Mouse (Mus musculus) limb, embryonic 10.5 days (tissue): ENCODE results near the gene Mxi1. TPM values are rescaled to one million over a fixed set of nuclear protein-coding genes. Genes with fewer than 3 reads are reported as not detected.

Experiments used
- DNase-seq: peaks from one replicate; pipeline ENCODE4 v3.0.0-alpha.2; 2017; ENCODE audit warnings: low spot score
- H3K27ac ChIP-seq: fragments of 300-500 bp; sonication (generic); 2 replicates; pipeline ENCODE4 v1.5.1; 2016; ENCODE audit warnings: mild to moderate bottlenecking
- H3K27me3 ChIP-seq: fragments of 300-500 bp; sonication (generic); 2 replicates; pipeline ENCODE4 v1.6.1; 2016; ENCODE audit warnings: low read depth, mild to moderate bottlenecking; ENCODE audit not compliant: poor library complexity, severe bottlenecking
- H3K36me3 ChIP-seq: fragments of 300-500 bp; sonication (generic); 2 replicates; pipeline ENCODE4 v1.6.1; 2016; ENCODE audit warnings: mild to moderate bottlenecking, moderate library complexity
- H3K4me1 ChIP-seq: fragments of 300-500 bp; sonication (generic); 2 replicates; pipeline ENCODE4 v1.6.1; 2016
- H3K4me3 ChIP-seq: fragments of 300-500 bp; sonication (generic); 2 replicates; pipeline ENCODE4 v1.5.1; 2016; ENCODE audit warnings: mild to moderate bottlenecking, moderate library complexity
- H3K9me3 ChIP-seq: fragments of 300-500 bp; sonication (generic); replicated peaks from 2 replicates; pipeline ENCODE4 v1.6.1; 2016; ENCODE audit warnings: mild to moderate bottlenecking
- WGBS: fragments of 180-500 bp; shearing (Covaris S2); methylation state at CpG from one replicate; pipeline ENCODE4 v1.1.7; 2016; 5-methylcytosine and 5-hydroxymethylcytosine counted together
- polyA plus RNA-seq: library from polyadenylated mRNA; unstranded; fragments of >200 nt; fragmentation: Nextera tagmentation; extraction: Ambion mirVana; gene quantifications from 2 replicates; pipeline ENCODE4 v1.2.1, GENCODE M21; 2016

Mxi1 gene
- polyA plus RNA-seq, 1 experiment from 2014 or later: 32.4 TPM

DNA sequence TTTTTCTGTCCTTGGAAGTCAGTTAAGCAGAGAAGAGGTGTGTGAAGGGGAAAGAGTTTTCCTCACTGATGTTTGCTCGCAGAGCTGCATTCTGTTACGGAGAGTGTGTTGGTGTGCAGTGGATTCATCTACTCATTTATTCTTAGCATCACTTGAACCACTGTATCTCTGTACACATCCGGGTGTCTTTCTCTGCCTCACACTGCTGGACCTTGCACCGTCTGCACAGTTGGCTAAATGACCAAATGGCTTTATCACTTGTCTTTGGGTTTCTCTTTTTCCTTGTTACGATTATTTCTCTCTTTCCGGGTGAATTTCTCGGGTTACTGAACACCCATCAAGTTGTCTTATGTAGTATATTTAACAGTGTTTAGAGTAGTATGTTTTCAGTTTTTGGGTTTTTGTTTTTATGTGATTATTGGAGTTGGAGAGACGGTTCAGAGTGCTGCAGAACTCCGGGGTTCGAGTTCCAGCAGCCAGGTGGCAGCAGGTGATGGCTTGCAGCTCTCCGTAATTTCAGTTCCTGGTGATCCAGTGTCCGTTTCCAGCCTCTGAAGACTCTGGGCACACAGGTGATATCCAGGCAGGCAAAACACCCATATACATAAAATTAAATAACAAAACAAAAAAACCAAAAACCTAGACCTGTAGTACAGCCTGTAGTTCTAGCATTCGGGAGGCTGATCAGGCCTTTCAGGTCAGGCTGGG, 33.0 kb downstream of the Mxi1 start:
- DNase-seq: no peak
- no peaks in the 10 kb centered on the region for H3K27me3 ChIP-seq
- no peaks in the 10 kb centered on the region for H3K9me3 ChIP-seq
- H3K27ac ChIP-seq: no peak overlapping the region
- peaks cover 26% of the 10 kb centered on the region for H3K4me1 ChIP-seq
- H3K4me3 ChIP-seq: no peak overlapping the region
- peaks cover 18% of the 10 kb centered on the region for H3K36me3 ChIP-seq
- WGBS: 91% methylated on average over 13 of the region's 13 CpGs

GRCm38 (mm10) chr19:53344062-53344461, 33.7 kb downstream of the Mxi1 start:
- WGBS: 90% methylated on average over 16 of the region's 16 CpGs
- H3K4me1 ChIP-seq: peaks cover 26% of the 10 kb centered on the region
- peaks cover 19% of the 10 kb centered on the region for H3K36me3 ChIP-seq

DNA sequence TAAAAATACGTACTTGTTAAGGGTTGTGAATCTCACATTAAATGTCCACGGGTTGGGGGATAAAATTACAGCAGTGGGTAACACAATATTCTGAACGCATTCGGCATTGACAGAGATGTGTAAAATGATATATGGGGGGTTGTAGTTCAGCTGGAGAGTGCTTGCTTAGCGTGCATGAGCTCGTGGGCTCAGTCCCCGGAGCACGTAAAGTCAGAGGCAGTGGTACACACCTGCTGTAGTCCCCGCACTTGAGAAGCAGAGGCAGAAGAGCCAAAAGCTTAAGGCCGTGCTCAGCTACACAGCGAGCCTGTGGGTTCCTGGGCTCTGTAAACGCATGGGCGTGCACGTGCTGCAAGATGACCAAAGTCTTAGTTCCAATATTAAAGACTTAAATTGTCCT, 35.4 kb downstream of the Mxi1 start:
- Histone ChIP-seq H3K27ac (no peak overlapping the region), H3K4me1 (peaks cover 18% of the 10 kb centered on the region), H3K4me3 (no peak overlapping the region), H3K9me3 (no peaks in the 10 kb centered on the region), H3K36me3 (peaks cover 30% of the 10 kb centered on the region), H3K27me3 (no peaks in the 10 kb centered on the region)
- no peak for DNase-seq
- WGBS: 86% methylated on average over 14 of the region's 14 CpGs

More at GRCm38 (mm10) chr19:53344062-53344461, 33.7 kb downstream of the Mxi1 start:
- no peaks in the 10 kb centered on the region for H3K9me3 ChIP-seq
- H3K27me3 ChIP-seq: no peaks in the 10 kb centered on the region
- no peak overlapping the region for H3K27ac ChIP-seq
- H3K4me3 ChIP-seq: no peak overlapping the region
- DNase-seq: no peak

GRCm38 (mm10) chr19:53353864-53354263, 43.5 kb downstream of the Mxi1 start:
- H3K4me1 ChIP-seq: no peaks in the 10 kb centered on the region
- H3K4me3 ChIP-seq: no peak overlapping the region
- H3K27me3 ChIP-seq: no peaks in the 10 kb centered on the region
- no peak overlapping the region for H3K27ac ChIP-seq
- peaks cover 34% of the 10 kb centered on the region for H3K36me3 ChIP-seq
- WGBS: 94% methylated on average over 7 of the region's 7 CpGs
- DNase-seq: no peak
- no peaks in the 10 kb centered on the region for H3K9me3 ChIP-seq

- Histone ChIP-seq H3K27me3 (no peaks in the 10 kb centered on the region), H3K4me3 (no peak overlapping the region), H3K36me3 (peaks cover 29% of the 10 kb centered on the region), H3K27ac (no peak overlapping the region), H3K9me3 (no peaks in the 10 kb centered on the region), H3K4me1 (no peaks in the 10 kb centered on the region)
- DNase-seq: no peak
- 86% methylated on average over 7 of the region's 7 CpGs for WGBS
These were observed 44.1 kb downstream of the Mxi1 start for GRCm38 (mm10) chr19:53354271-53355000.

GRCm38 (mm10) chr19:53355065-53355464, 44.7 kb downstream of the Mxi1 start:
- Histone ChIP-seq H3K4me3 (no peak overlapping the region), H3K36me3 (peaks cover 23% of the 10 kb centered on the region), H3K27ac (no peak overlapping the region), H3K27me3 (no peaks in the 10 kb centered on the region), H3K9me3 (no peaks in the 10 kb centered on the region), H3K4me1 (no peaks in the 10 kb centered on the region)
- 91% methylated on average over 16 of the region's 16 CpGs for WGBS
- DNase-seq: no peak

GRCm38 (mm10) chr19:53359160-53360033, 49.1 kb downstream of the Mxi1 start:
- Histone ChIP-seq H3K36me3 (peaks cover 17% of the 10 kb centered on the region), H3K4me1 (no peaks in the 10 kb centered on the region), H3K9me3 (no peaks in the 10 kb centered on the region), H3K27me3 (no peaks in the 10 kb centered on the region), H3K4me3 (no peak overlapping the region), H3K27ac (no peak overlapping the region)
- WGBS: 85% methylated on average over 22 of the region's 22 CpGs
- DNase-seq: no peak

DNA sequence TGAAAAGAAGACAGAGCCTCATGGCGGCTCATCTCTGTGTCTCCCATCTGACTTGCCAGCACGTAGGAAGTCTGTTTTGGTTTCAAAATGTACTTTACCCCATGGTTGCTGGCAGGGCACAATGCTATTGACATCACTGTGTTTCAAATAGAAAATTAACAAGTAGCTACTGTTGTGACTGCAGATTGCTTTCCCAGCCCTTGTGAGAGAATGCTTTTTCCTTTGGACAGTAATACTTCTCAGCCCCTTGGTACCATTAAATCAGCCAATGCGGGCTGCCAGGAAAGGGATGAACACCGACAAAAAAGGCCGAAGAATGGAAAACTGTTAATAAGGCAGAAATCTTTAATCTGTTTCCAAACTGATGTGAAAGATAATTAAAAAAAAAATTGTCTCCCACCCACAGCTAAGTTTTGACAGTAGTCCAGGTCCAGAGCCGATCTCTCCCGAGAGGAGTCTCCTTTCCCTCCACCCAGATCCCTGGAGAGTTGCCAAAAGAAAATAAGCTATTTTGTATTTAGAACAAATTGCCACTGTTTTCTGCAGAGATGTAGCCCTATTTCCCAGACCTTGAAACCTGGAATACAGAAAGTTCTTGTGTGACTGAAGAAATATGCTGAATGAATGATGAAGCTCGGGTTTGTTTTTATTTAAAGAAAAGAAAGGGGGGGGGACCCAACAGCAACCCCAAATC, 50.1 kb downstream of the Mxi1 start:
- no peak overlapping the region for H3K4me3 ChIP-seq

DNA sequence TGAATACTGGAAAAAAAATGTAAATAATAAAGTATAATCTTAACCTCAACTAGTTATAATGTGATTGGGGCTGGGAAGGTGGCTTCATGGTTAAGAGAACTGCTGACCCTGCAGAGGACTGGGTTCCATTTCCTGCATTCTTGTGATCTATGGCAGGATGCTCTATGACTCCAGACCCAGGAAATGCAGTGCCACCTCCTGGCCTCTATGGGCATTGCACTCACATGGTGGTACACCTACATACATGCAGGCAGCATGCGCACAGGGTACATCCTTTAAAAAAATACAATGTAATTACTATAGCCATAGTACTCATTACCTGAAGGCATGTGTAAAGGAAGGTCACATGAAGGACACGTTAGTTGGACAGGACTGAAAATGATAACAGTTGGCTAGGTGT, 52.6 kb downstream of the Mxi1 start:
- Histone ChIP-seq H3K9me3 (no peaks in the 10 kb centered on the region), H3K27ac (no peak overlapping the region), H3K36me3 (peaks cover 10% of the 10 kb centered on the region), H3K4me3 (no peak overlapping the region), H3K4me1 (0 out of 2 replicates have a peak, but pooled peaks cover 3% of the 10 kb centered on the region), H3K27me3 (no peaks in the 10 kb centered on the region)
- 46% methylated on average over 2 of the region's 2 CpGs for WGBS
- no peak for DNase-seq

More for the DNA sequence above, 50.1 kb downstream of the Mxi1 start:
- Histone ChIP-seq H3K27me3 (no peaks in the 10 kb centered on the region), H3K27ac (no peak overlapping the region), H3K4me1 (0 out of 2 replicates have a peak, but pooled peaks cover 3% of the 10 kb centered on the region), H3K36me3 (peaks cover 17% of the 10 kb centered on the region), H3K9me3 (no peaks in the 10 kb centered on the region)
- no peak for DNase-seq
- 91% methylated on average over 8 of the region's 8 CpGs for WGBS

GRCm38 (mm10) chr19:53364551-53364950, 54.2 kb downstream of the Mxi1 start:
- no peak for DNase-seq
- Histone ChIP-seq H3K27me3 (no peaks in the 10 kb centered on the region), H3K4me1 (peaks cover 12% of the 10 kb centered on the region; the same call in 1 of the 2 replicates), H3K36me3 (peaks cover 10% of the 10 kb centered on the region), H3K4me3 (no peak overlapping the region), H3K9me3 (no peaks in the 10 kb centered on the region), H3K27ac (no peak overlapping the region)
- WGBS: 95% methylated on average over 2 of the region's 2 CpGs

DNA sequence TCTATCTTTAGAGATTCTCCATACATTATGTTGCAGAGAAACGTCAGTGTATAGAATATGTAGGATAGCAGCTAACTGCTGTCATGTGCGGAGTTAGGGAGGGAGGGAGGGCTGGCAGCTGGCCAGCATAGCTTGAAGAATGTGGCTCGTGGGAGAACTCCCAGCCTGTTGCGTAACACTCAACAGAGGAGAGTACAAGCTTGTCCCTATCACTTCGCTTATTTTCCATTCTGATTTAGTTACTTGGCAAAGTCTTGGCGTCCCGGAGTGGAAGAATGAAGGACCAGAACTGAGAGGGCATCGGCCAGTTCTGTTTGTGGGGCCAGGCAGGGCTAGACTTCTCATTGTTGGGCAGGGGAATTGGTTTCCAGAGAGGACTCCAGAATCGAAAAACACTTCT, 54.6 kb downstream of the Mxi1 start:
- WGBS: 78% methylated on average over 9 of the region's 9 CpGs
- Histone ChIP-seq H3K27me3 (no peaks in the 10 kb centered on the region), H3K4me3 (no peak overlapping the region), H3K27ac (no peak overlapping the region), H3K4me1 (peaks cover 13% of the 10 kb centered on the region; the same call in 1 of the 2 replicates), H3K9me3 (no peaks in the 10 kb centered on the region), H3K36me3 (peaks cover 10% of the 10 kb centered on the region)
- DNase-seq: peak; percentile 31

- Histone ChIP-seq H3K27me3 (no peaks in the 10 kb centered on the region), H3K4me1 (peaks cover 20% of the 10 kb centered on the region; the same call in 1 of the 2 replicates), H3K27ac (no peak overlapping the region), H3K36me3 (peaks cover 17% of the 10 kb centered on the region), H3K4me3 (no peak overlapping the region), H3K9me3 (no peaks in the 10 kb centered on the region)
- DNase-seq: peak; percentile 12
- WGBS: 86% methylated on average over 11 of the region's 11 CpGs
These were observed 55.9 kb downstream of the Mxi1 start for GRCm38 (mm10) chr19:53366057-53366775.
